Mouse (Mus musculus): ENCODE data around the gene Wdr17.

The Wdr17 gene

DNA sequence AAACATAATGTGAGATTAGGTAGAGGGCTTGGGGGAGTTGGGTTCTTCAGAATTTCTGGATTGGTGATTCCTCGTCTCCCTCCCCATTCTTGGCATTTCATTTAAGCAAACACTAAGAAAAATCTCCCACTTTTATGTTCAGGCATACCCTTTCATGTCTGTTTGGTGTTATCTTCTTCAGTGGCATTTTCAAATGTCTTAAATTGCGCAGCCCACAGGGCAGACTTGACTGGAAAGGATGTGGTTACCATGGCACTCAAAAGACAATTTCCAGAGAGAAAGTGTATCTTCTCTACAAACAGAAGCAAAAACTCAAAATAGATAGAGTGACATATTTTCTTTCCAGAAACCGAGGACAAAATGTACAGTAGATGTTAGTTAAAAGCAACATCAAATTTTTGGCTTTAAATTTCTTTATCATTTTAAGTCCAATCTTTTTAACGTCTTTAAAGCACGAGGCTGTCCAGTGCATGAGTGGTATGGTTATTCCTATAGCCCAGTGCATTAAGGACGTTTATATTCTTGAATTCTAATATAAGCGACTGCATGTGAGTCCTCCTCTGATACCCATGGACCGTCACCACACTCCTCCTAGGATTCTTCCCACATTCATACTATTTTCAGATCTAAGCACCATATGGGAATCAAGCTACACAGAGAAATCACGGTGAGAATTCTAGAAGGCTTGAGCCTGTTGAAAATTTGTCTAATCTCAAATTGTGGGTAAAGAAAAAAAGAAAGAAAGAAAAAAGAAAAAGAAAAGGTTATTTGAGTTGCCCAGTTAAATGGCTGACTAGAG, at the start of gene Wdr17:
Gene Wdr17, minus strand, starts transcription at position 198 of the 799 bp plus-strand sequence.
- peak; percentile 50 to 71 for DNase-seq (ENCODE audit: low spot score in 2 of 2)

GRCm38 (mm10) chr8:54932306-54932705, 45.3 kb upstream of the Wdr17 start:
- no peak for DNase-seq (ENCODE audit: low spot score in 2 of 2)

DNA sequence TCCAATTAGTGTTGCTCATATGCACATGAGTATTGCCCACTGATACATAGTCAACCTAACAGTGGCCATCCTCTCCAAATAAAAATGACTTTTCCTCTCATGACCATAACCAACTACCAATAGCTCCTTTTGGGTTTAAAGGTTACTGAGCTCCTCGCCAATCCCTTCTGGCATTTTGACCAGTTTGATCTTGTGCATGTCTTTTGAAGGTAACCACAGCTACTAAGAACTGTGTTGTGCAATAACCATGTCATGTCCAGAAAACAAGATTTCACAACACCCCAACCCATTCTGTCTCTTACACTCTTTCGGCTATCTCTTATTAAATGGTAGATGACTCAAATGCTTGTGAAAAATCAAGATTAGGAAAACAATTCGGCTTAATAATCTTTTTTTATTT, 38.0 kb upstream of the Wdr17 start:
- DNase-seq (ENCODE audit: low spot score in 2 of 2), result no peak

DNA sequence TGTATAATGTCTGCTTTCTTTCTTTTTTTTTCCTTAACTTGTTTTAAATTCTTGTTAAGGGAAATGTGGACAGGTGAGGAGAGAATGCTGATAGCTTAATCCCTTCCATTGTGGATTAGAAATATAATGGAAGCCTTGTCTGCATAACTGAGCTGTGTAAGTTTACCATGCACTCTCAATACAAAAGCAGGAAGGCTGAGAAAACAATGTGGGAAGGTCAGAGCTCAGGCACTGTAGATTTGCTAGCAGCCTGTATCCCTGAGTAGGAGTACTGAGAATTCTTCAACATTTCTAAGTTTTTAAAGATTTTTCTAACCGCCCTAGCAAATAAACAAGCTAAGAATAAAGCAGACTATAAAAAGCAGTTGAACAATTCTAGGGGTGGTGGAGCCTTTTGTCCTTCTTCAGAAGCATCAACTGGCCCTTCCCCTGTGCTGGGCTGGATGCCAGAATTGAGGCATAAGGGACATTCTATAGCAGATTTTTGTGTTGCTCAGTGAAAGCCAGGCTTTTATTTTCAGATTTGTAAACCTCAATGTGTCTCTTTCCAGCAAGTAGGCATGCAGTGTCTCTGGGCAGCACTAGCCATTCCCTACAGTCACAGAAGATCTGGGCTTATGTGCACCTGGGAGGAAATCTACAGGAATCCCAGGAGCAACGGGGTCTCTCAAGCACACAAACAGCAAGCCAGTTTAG, 35.3 kb upstream of the Wdr17 start:
- peak in 1 of 2 experiments; percentile 35 for DNase-seq (ENCODE audit: low spot score in 2 of 2)

GRCm38 (mm10) chr8:54917710-54918109, 30.7 kb upstream of the Wdr17 start:
- DNase-seq (ENCODE audit: low spot score in 2 of 2), result no peak

DNA sequence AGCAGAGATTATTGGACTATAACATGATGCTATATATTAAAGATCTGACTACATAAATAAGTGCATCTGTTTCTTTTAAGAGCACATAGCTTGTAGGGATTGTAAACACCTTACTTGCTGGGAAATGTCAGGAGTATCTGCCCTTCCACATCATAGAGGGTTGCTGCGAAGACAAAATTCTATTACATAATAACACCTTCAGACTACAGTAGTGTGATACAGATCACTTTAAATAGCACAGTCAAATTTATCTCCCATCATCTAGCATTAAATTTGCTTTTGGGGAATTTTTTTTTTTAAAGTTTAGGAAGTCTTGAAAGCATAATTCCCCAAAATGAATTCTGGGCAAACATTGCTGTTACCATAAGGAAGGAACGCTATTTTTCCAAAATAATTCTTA, 25.9 kb upstream of the Wdr17 start:
- DNase-seq (ENCODE audit: low spot score in 2 of 2), result no peak

- DNase-seq (ENCODE audit: low spot score in 2 of 2), result no peak
Measured at GRCm38 (mm10) chr8:54899444-54899843, 12.5 kb upstream of the Wdr17 start.

- DNase-seq (ENCODE audit: low spot score in 2 of 2), result no peak
Measured at GRCm38 (mm10) chr8:54894637-54895322, 7.8 kb upstream of the Wdr17 start.

GRCm38 (mm10) chr8:54894180-54894579, 7.2 kb upstream of the Wdr17 start:
- DNase-seq (ENCODE audit: low spot score in 2 of 2), result no peak

GRCm38 (mm10) chr8:54886560-54886959, 424 bp downstream of the Wdr17 start:
- DNase-seq (ENCODE audit: low spot score in 2 of 2), result peak in 1 of 2 experiments; percentile 24

- no peak for DNase-seq (ENCODE audit: low spot score in 2 of 2)
Measured at GRCm38 (mm10) chr8:54876458-54876857, 10.5 kb downstream of the Wdr17 start.

- DNase-seq (ENCODE audit: low spot score in 2 of 2), result no peak
Measured at GRCm38 (mm10) chr8:54864761-54865064, 22.3 kb downstream of the Wdr17 start.

GRCm38 (mm10) chr8:54864038-54864760, 22.8 kb downstream of the Wdr17 start:
- DNase-seq (ENCODE audit: low spot score in 2 of 2), result peak; percentile 73 to 84

DNA sequence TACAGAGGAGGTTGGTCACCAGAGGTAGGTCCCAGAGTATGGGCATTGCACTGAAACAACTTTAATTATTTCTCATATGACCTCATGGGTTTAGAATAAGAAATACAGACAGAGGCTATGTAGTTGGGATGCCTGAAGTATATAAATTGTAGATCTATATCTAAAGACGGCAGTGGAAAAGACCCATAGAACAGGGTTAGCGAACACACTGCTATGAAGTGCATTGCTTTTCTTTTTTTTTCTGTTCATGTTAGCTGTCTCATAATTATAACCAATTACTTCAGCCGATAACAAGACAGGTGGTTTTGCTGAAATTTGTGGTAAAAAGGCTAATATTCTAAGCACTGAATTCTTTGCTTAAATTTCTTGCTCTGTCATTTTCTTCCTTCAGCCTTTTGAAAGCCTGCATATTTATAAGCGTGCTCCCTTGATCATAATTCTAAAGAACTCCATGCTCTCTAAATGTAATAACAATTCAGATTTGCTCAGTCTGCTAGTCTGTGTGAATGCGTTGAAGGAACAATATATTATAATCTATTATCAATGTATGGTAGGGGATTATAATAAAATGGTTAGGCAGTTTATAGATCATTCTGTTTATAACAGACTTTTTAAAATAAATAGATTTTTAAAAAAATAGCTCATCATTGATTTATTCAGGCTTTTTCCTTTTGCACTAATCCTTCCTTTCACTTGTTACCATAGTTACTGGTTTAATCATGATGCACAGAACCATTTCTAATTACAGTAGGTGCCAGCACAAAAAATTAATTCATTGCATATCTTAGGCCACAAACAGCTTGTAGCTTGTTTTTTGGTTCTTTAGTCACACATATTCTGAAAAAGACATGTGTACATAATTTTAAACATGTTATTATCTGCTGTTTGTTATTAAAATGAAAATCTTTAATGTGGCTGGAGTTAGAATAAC, 50.7 kb downstream of the Wdr17 start:
- no peak for DNase-seq (ENCODE audit: low spot score in 2 of 2)

- DNase-seq (ENCODE audit: low spot score in 2 of 2), result no peak
Measured at GRCm38 (mm10) chr8:54829794-54830426, 57.1 kb downstream of the Wdr17 start.

- no peak for DNase-seq (ENCODE audit: low spot score in 2 of 2)
Measured at GRCm38 (mm10) chr8:54827974-54828373, 59.0 kb downstream of the Wdr17 start.

GRCm38 (mm10) chr8:54822956-54823355, 64.0 kb downstream of the Wdr17 start:
- DNase-seq (ENCODE audit: low spot score in 2 of 2), result no peak

GRCm38 (mm10) chr8:54818651-54819050, 68.3 kb downstream of the Wdr17 start:
- DNase-seq (ENCODE audit: low spot score in 2 of 2), result no peak

- DNase-seq (ENCODE audit: low spot score in 2 of 2), result no peak
Measured at GRCm38 (mm10) chr8:54808217-54808616, 78.8 kb downstream of the Wdr17 start.

DNA sequence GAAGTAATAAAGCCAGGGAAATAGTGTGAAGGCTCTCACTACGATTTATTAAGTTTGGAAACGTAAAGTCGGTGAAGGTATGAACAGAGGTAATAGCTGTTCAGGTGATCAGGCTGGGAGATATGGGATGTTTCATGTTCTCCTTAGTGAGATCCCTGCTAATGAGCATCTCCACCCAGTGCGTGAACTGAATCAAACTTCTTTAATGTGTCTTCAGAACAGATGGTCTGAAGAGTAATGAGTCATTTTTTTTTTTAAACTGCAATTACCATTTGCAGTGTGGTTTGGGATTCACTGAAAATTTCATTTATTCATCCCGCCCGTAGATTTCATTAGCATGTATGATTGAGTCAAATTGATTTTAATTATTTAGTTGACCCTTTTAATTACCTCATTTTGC, 80.8 kb downstream of the Wdr17 start:
- no peak for DNase-seq (ENCODE audit: low spot score in 2 of 2)

DNA sequence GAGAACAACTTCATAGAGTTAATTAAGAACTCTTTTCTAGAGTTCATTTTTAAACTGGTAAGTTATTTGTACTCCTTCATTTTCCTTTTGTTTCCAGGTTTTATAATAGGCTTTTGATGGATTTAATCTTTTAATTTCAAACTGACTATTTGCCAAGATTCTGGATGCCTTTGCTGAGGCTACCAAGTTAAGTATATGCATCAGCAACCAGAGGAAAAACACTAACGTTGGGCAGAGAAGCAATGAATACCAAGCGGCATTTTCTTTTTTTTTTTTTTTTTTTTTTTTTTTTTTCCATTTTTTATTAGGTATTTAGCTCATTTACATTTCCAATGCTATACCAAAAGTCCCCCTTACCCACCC, 94.3 kb downstream of the Wdr17 start:
- no peak for DNase-seq (ENCODE audit: low spot score in 2 of 2)
